Mouse (Mus musculus) spleen, postnatal 4 days (tissue): ENCODE results near the gene Rnf114.

Source experiments
- DNase-seq, 2 experiments: peaks; one replicate each; pipeline ENCODE4 v3.0.0; 2022; ENCODE audit warnings: low spot score in 2 of 2

Gene Rnf114

DNA sequence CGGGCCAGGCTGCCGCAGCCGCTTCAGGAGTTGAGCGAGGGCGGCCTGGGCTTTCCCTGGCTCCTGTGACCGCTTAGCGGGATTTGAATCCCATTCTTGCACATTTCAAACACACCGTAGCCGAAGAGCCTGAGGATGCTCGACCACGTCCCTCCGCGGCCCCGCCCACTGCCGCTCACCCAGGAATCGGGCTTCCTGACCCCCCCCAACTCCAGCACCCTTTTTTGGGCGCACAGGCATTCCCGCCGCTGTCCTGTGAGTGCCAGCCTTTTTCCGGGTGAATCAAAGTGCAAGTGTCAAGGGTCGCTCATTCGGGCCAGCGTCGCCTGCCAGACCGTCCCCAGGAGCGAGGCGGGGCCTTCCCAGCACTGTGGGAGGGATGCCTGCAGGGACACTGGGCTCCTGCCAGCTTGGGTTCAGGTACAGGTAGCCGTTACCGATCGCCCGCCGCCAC is 11.5 kb downstream of the Rnf114 start:
- peak; percentile 49 to 80 for DNase-seq

DNA sequence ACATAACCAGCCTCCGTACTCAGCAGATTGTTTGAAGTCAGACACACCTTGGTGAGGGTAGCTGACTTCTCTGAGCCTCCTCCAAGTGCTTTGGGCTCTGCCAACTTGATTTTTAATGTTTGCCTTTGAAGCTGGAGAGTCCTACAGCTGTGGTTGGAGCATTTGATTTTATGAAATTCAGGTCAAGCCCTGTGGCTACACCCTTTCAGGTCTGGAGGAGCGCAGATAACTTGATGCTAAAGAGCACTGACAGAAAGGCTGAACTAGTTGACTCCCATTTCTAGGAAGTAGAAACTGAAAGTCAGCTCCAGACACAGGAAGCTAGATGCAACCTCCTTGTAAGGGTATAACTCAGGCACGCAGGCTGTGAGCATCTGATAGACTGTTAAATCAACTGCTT is 12.7 kb downstream of the Rnf114 start:
- DNase-seq = peak in 1 of 2 experiments; percentile 31

DNA sequence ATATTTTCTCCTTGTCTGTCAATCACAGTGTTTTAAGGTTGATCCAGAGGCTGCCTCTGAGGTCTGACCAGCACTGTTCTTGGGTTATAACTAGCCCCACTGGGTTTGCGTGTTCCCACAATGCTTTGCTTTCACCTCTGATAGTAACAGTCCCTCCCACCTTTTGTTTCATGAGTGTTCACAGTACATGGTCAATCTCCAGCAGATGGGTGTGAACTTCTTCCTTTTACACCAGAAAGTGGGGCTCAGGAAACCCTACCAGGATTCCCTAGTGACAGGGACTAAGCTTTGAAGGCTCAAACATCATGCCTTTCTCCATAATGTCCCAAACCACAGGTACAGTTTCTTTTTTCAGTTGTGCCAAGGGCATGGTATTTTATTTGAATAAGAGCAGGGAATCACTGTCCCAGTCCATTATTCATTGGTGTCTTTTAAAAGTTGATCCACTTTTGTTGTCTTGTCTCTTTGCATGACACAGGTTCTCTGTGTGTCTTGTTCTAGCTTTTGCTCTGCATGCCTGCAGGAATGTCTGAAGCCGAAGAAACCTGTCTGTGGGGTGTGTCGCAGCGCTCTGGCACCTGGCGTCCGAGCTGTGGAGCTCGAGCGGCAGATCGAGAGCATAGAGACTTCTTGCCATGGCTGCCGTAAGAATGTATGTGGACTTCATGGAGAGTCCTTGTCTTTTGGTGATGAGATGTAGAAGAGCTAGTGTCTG is 14.3 kb downstream of the Rnf114 start:
- no peak for DNase-seq

DNA sequence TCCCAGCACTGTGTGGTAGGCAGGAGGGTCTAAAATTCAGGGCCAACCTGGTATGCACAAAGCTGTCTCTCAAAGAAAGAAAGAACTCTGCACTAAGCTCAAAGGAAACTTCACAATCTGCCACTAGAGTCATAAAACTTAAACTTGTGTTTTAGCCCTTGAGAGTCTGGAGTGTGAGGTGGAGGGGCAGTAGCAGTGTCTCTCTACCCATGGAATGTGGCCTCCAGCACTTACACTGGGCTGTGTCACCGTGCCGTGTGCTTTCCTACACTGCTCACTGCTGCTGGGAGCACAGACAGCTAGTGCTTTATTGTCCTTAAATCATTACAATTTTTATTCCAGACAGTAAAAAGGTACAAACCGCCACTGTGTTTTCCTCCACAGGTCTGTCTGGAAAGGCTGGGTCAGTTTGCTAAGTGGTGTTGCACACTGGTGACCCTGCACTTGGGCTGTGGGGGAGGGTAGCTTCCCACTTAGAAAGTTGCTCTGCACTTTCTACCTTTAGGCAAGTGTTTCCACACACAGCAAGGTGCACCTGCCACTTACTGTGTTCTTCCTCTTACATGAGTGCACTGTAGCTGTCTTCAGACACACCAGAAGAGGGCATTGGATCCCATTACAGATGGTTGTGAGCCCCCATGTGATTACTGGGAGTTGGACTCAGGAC is 15.4 kb downstream of the Rnf114 start:
- DNase-seq = no peak

DNA sequence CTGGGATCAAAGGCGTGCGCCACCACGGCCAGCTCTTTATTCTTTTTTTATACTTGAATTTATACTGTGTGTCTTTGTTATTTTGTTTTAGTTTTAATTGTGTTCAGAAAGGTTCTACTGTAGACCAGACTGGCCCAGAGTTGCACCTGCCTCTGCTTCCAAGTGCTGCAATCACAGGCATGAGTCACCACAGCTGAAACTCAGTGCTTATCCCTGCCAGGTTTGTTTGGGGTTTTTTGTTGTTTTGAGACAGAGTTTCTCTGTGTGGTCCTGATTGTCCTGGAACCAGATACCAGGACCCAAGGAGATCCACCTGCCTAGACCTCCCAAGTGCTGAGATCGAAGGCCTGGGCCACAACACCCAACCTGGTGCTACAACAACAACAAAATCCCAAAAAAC is 16.1 kb downstream of the Rnf114 start:
- no peak for DNase-seq

DNA sequence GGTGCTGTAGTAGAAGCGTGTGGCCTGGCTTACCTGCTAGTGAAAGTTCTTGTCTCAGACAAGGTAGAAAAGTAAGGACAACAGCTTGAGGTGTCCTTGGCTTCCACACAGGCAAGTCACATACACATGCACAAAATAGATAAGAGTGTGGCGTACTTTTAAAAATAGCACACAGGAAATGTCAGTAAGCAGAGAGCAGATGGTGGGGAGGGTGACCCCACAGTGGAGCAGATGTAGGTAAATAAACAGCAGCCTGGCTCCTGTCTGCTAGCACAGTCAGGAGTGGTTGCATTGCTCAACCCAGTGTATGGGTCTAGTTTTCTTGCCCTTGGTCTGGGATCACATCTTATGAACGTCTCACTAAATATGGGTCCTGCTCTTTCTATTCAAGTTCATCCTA is 18.0 kb downstream of the Rnf114 start:
- no peak for DNase-seq

DNA sequence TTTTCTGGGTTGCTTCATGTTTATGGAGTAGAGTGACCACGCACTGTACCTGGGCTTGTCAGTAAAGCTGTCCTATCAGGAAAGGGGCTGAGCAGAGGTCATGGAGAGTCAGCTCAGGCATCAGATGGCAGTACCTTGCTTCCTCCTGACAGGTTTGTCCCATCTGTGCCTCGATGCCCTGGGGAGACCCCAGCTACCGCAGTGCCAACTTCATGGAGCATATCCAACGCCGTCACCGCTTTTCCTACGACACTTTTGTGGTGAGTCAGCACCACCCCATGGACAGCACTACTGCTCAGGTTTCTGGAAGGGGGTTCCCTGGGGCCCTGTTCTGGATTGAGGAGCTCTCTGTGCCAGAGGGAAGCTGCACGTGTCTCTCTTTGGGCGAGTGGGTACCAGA is 19.9 kb downstream of the Rnf114 start:
- no peak for DNase-seq

DNA sequence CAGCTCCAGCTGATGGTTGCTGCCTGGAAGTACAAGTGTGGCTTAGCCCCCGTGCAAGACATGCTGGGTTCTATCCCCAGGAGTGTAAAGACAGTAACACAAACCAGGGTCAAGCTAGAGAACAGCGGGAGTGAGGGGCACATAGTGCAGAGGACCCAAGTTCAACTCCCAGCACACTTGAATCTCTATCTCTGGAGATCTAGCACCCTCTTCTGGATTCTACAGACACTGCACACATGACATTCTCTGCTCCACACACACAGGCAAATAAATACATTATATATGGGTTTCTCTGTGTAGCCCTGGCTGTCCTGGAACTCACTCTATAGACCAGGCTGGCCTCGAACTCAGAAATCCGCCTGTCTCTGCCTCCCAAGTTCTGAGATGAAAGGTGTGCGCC is 20.5 kb downstream of the Rnf114 start:
- no peak for DNase-seq

DNA sequence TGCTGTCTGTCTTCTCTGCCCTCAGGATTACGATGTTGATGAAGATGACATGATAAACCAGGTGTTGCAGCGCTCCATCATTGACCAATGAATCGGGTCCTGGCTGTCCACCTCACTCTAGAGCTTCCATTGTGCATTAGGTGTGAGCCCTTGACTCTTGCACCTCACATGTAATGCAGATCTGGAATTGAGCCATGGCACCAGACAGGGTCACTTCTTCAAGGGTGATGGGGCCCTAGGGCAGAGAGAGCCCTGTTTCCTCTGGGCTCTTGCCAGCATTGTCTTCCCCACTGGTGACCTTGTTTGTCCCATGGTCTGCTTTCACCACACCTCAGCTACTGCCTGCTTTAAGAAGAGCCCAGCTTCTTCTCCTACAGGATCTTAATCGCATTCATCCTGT is 22.2 kb downstream of the Rnf114 start:
- no peak for DNase-seq

DNA sequence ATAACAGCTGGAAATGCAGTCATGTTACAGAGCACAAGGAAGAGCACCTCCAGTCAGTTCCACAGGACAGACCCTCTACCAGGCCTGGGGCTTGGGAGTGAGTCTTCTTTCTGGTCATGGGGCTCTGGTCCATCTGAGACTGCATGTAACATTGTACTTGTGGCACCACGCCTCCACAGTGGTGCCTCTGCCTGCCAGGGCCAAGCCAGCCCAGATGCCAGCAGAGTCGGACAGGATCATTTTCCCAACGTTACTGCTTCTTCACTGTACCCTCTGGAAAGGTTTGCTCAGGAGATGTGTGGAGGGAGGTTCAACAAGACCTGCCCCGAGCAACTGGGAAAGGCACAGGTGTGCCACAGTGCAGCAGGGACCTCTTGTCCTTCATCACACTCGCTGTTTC is 23.2 kb downstream of the Rnf114 start:
- DNase-seq = no peak

DNA sequence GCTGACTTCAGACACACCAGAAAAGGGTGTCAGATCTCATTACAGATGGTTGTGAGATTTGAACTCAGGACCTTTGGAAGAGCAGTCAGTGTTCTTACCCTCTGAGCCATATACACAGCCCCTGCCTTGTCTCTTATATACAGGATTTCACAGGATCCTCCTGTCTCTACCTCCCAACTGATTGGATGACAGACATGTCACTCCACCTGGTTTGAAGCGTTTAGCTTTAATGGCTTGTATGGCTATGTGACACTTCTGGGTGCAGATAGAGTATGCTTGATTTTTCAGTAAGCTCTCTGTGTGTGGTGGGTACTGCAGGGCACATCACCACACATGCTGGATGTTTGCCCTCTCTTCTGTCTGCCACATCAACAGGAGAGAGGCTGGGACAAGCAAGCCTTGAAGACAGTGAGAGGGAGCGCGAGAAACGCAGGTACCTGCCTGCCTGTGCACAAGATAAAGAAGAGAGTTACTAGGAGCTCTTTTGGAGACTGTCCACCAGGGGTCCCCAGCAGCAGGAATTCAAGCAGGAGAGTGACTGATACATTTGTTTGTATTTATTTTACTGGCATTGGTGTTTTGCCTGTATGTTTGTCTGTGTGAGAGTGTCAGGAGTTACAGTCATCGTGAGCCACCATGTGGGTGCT is 27.3 kb downstream of the Rnf114 start:
- no peak for DNase-seq

DNA sequence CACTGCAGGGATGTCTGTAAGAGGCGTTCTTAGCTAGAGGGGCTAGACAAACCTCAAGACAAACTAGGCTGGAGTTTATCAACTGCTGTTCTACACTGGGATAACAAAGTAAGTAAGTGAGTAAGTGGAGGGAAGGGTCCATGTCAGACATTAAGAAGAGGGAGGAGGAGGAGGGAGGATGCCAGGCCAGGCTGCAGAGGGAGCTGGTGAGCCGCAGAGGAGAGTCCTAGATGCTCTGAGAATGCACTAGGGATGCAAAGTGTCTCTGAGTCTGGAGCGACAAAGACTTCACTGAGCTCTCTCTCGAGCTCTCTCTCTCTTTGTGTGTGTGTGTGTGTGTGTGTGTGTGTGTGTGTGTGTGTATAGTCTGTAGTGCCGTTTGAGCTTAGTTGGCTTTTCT is 35.8 kb downstream of the Rnf114 start:
- peak in 1 of 2 experiments; percentile 50 for DNase-seq

DNA sequence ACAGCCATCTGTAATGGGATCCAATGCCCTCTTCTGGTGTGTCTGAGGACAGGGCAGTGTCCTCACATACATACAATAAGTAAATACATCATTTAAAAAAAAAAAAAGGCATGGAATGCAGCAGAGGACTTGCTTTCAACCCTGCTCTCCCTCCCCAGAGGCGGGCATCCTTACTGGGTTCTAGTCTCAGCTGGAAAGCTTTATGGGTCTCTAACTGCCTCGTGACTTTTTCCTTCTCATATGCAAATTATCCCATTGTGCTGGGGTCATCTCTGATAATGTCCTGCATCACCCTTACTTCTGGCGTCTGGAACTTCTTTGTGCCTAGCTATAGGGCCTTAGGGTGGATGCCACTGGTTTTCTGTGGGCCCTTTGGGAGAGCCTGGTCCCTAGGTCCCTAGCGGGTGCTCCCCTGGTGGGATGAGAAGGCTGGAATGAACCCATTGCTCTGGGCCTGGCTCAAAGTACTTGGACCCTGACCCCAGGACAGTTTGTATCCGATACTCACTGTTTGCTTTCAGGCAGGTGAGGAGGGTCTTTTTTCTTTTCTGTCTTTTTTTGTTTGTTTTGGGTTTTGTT is 37.6 kb downstream of the Rnf114 start:
- no peak for DNase-seq

DNA sequence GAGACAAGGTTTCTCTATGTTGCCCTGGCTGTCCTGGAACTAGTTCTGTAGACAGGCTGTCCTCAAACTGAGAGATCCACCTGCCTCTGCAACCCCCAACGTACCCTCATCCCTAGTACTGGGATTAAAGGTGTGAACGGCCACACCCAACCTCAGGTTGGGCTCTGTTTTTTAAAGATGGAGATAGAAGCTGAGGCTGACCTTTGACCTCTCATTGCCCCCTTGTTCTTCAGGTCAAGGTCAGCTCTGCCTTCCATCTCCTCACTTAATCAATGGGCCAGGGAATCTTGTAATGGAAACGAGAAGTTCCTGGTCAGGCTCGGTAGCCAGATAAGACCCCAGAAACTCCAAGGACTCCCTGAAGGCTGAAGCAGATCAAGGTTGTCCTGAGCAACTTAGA is 38.1 kb downstream of the Rnf114 start:
- DNase-seq = no peak

DNA sequence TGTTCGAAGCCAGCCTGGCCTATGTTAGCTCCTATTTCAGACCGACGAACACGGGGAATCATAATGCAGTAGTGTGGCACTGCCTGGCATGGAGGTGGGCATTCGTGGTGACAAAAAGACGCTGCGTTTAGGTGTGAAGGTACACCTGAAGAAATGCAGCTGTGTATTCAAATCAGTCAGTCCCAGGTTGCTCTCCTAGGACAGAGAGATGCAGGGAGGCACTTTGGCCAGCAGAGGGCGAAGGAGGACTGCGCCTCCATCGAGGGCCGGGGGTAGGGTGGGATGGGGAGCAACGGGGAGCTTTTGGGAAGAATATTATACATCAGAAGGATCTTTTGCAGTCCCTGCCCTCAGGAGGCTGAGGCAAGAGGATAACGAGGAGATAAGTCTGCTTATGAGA is 39.7 kb downstream of the Rnf114 start:
- DNase-seq = peak; percentile 50 to 81

DNA sequence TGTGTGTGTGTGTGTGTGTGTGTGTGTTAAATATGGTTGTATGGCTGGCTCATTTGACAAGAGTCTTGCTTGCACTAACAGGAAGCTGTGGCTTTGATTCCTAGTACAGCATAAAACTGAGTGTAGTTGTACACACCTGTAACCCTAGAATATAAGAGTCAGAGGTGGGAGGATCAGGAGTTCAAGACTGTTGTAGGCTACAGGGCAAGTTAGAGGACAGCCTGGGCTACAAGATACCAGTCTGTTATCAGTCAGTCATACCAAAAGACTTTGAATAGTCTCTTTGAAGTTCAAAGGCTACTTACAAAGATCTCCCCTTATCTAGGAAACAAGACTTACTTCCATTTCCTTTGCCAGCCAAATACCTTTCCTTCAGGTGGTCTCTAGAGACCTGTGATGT is 41.4 kb downstream of the Rnf114 start:
- DNase-seq = no peak

DNA sequence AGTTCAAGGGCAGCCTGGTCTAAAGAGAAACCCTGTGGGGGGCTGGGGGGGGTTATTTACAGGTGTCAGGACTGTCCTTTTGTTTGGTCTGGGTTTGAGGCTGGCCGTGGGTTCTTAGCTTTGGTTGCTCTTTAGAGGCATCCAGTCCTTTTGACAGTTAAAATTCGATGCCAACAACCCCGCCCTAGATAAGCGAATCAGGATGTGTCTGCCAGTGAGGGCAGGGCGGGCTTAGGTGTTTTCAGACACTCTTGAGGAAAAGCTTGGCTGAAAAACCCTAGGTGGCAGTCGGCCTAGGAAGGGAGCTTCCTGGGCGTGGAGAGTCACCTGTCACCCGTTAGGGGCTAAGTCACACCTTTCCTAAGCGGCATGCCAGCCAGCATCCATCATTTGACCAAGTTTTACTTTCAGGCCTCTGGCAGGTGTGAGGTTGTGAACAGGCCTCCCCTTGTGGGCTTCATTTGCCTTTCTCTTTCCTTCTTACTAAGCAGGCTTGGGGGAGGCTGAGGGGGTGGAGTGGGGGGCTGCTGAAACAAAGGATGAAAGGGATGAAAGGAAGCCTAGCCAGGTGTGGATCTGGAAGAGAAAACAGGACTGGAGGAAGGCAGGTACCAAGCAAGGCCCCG is 44.0 kb downstream of the Rnf114 start:
- no peak for DNase-seq

DNA sequence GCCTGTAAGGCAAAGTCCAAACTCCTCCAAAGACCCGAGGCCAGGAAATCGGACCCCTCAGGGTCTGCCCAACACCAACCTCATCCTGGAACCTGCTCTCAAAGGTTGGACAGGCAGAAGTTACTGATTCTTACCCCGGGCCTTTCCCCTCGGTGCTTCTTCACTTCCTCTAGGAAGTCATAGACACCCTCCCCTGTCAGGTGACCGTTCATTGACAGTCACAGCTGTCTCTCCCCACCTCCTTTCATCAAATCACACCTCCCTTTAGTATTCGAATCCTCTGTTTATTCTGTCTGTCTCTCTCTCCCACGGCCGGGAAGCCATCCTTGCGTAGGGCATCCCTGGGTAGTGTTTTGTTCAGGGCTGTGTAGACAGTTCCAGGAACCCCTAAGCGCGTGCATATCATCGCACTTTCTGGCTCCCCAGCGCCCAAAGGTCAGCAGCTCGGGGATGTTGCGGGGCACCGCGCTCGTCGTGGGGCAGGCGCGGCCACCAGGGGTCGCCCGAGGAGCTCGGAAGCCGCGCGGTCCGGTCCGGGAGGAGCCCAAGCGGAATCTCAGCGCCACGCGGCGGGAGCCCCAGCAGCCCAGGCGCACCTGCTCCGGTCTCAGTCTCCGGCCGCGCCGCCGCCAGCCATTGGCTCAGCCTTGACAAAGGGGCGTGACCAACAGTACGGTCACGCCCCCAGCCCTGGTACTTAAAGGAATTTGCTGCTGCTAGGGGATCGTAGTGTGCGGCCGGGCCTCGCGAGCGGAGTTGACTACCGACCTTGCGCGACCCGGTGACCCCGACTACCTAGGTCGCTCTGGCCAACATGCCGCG is 45.2 kb downstream of the Rnf114 start, which contains the start of gene Snai1:
Snai1 (plus strand) TSS at position 720 of the 822 bp plus-strand sequence.
- peak; percentile 87 to 94 for DNase-seq

DNA sequence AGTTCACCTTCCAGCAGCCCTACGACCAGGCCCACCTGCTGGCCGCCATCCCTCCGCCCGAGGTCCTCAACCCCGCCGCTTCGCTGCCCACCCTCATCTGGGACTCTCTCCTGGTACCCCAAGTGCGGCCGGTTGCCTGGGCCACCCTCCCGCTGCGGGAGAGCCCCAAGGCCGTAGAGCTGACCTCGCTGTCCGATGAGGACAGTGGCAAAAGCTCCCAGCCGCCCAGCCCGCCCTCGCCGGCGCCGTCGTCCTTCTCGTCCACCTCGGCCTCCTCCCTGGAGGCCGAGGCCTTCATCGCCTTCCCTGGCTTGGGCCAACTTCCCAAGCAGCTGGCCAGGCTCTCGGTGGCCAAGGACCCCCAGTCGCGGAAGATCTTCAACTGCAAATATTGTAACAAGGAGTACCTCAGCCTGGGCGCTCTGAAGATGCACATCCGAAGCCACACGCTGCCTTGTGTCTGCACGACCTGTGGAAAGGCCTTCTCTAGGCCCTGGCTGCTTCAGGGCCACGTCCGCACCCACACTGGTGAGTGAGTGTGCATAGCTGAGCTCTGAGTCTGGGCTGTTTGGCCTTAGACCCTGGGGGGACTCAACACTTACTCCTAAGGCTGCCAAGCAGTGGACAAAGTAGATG is 46.3 kb downstream of the Rnf114 start:
- DNase-seq = peak in 1 of 2 experiments; percentile 62
